Mouse (Mus musculus): ENCODE results near the gene Neurl1a. TPM values are rescaled to one million over a fixed set of nuclear protein-coding genes. Genes with fewer than 3 reads are reported as not detected.

The Neurl1a gene
- polyA plus RNA-seq, 1 experiment from 2014 or later: 15.0 TPM

- peaks cover 8% of the 10 kb centered on the region for H3K4me1 ChIP-seq (ENCODE audit: control insufficient read depth, insufficient read depth, low read depth, low read length)
- H3K27ac ChIP-seq (ENCODE audit: low read depth, low read length): no peak overlapping the region
- H3K9ac ChIP-seq (ENCODE audit: low read depth, low read length): no peak overlapping the region
- no peaks in the 10 kb centered on the region for H3K9me3 ChIP-seq (ENCODE audit: control insufficient read depth, low read length)
- ATAC-seq: no peak
- WGBS: 92% methylated on average over 8 of the region's 8 CpGs
- no peaks in the 10 kb centered on the region for H3K27me3 ChIP-seq (replicated peaks; ENCODE audit: control insufficient read depth, insufficient read depth, low read length)
- no peak overlapping the region for H3K4me3 ChIP-seq (ENCODE audit: low read length)
- H3K4me2 ChIP-seq (ENCODE audit: low read length): no peak overlapping the region
- H3K36me3 ChIP-seq (ENCODE audit: control insufficient read depth, insufficient read depth, low read length): no peaks in the 10 kb centered on the region
These were observed 128.3 kb downstream of the Neurl1a start for GRCm38 (mm10) chr19:47306917-47307315.

Small RNA genes within 50 kb of the gene (microRNA-seq; reads per million reads assigned to microRNA genes)
- gene Mir6995: not detected

Other genes starting within 250 kb of the Neurl1a start
- gene Ina, start 164.1 kb upstream of the Neurl1a start, polyA plus RNA-seq (2015; fragmentation: Nextera tagmentation; extraction: Ambion mirVana): 413 and 454 TPM in 2 replicates
- 77.6 and 80.6 TPM in 2 replicates for gene Nt5c2, start 163.7 kb upstream of the Neurl1a start, polyA plus RNA-seq (2015; fragmentation: Nextera tagmentation; extraction: Ambion mirVana)
- 26.8 and 30.2 TPM in 2 replicates for gene Pcgf6, start 127.9 kb upstream of the Neurl1a start, polyA plus RNA-seq (2015; fragmentation: Nextera tagmentation; extraction: Ambion mirVana)
- gene Taf5, start 111.1 kb upstream of the Neurl1a start, polyA plus RNA-seq (2015; fragmentation: Nextera tagmentation; extraction: Ambion mirVana): 4.4 and 4.9 TPM in 2 replicates
- 1,339 and 1,421 TPM in 2 replicates for gene Usmg5, start 88.2 kb upstream of the Neurl1a start, polyA plus RNA-seq (2015; fragmentation: Nextera tagmentation; extraction: Ambion mirVana)
- 4.4 and 5.0 TPM in 2 replicates for gene Pdcd11, start 88.1 kb upstream of the Neurl1a start, polyA plus RNA-seq (2015; fragmentation: Nextera tagmentation; extraction: Ambion mirVana)
- gene Calhm2, start 40.5 kb upstream of the Neurl1a start, polyA plus RNA-seq (2015; fragmentation: Nextera tagmentation; extraction: Ambion mirVana): 1.8 and 1.9 TPM in 2 replicates
- gene Calhm1, start 34.6 kb upstream of the Neurl1a start, polyA plus RNA-seq (2015; fragmentation: Nextera tagmentation; extraction: Ambion mirVana): not detected in 2 replicates
- 0.15 TPM in 1 of 2 replicates, not detected in the other for gene Calhm3, start 21.1 kb upstream of the Neurl1a start, polyA plus RNA-seq (2015; fragmentation: Nextera tagmentation; extraction: Ambion mirVana)